Mouse (Mus musculus): ENCODE data around the gene Lsamp. TPM values are rescaled to one million over a fixed set of nuclear protein-coding genes. Genes with fewer than 3 reads are reported as not detected.

Gene Lsamp
- total and polyA plus RNA-seq, 2 experiments from 2014 or later: 122 to 157 TPM

GRCm38 (mm10) chr16:40509146-40510030, 525.2 kb downstream of the Lsamp start:
- H3K27ac ChIP-seq: peak overlapping the region; percentile 73; the same call in 1 of the 2 replicates
- TF ChIP-seq CTCF (IDR thresholded peaks at IDR 0.05; ENCODE audit: low read depth): no peak
- WGBS: 35% methylated on average over 7 of the region's 7 CpGs

GRCm38 (mm10) chr16:40536754-40537153, 552.6 kb downstream of the Lsamp start:
- H3K9ac ChIP-seq (replicated peaks; ENCODE audit: low read length): no peak overlapping the region
- no peaks in the 10 kb centered on the region for H3K9me3 ChIP-seq (ENCODE audit: low read length)
- no peak overlapping the region for H3K4me2 ChIP-seq (ENCODE audit: low read depth, low read length)
- WGBS: 19% methylated on average over 1 of the region's 1 CpGs
- H3K27me3 ChIP-seq (ENCODE audit: insufficient read depth, low read length): no peaks in the 10 kb centered on the region
- H3K27ac ChIP-seq: no peak overlapping the region
- H3K4me1 ChIP-seq (ENCODE audit: insufficient read depth, low read length): no peaks in the 10 kb centered on the region; the same call in 1 of the 2 replicates
- no peak for DNase-seq (ENCODE audit: low spot score)
- no peak for ATAC-seq
- no peaks in the 10 kb centered on the region for H3K36me3 ChIP-seq (ENCODE audit: insufficient read depth, low read length)
- no peak overlapping the region for H3K4me3 ChIP-seq (ENCODE audit: low read length)
- TF ChIP-seq CTCF (IDR thresholded peaks at IDR 0.05; ENCODE audit: low read depth): no peak

More at GRCm38 (mm10) chr16:40509146-40510030, 525.2 kb downstream of the Lsamp start:
- H3K36me3 ChIP-seq (ENCODE audit: insufficient read depth, low read length): no peaks in the 10 kb centered on the region
- H3K4me2 ChIP-seq (ENCODE audit: low read depth, low read length): no peak overlapping the region
- no peak overlapping the region for H3K4me3 ChIP-seq (ENCODE audit: low read length)
- ATAC-seq (peak; percentile 96), DNase-seq (ENCODE audit: low spot score) (peak; percentile 85)
- no peak overlapping the region for H3K9ac ChIP-seq (replicated peaks; ENCODE audit: low read length)
- no peaks in the 10 kb centered on the region for H3K9me3 ChIP-seq (ENCODE audit: low read length)
- peaks cover 6% of the 10 kb centered on the region for H3K4me1 ChIP-seq (ENCODE audit: insufficient read depth, low read length)
- no peaks in the 10 kb centered on the region for H3K27me3 ChIP-seq (ENCODE audit: insufficient read depth, low read length)

- TF ChIP-seq CTCF (IDR thresholded peaks at IDR 0.05; ENCODE audit: low read depth): no peak
- ATAC-seq (no peak), DNase-seq (ENCODE audit: low spot score) (no peak)
- no peaks in the 10 kb centered on the region for H3K4me1 ChIP-seq (ENCODE audit: insufficient read depth, low read length)
- H3K4me2 ChIP-seq (ENCODE audit: low read depth, low read length): no peak overlapping the region
- WGBS: 77% methylated on average over 4 of the region's 4 CpGs
- no peaks in the 10 kb centered on the region for H3K36me3 ChIP-seq (ENCODE audit: insufficient read depth, low read length)
- H3K27me3 ChIP-seq (ENCODE audit: insufficient read depth, low read length): no peaks in the 10 kb centered on the region
- no peaks in the 10 kb centered on the region for H3K9me3 ChIP-seq (ENCODE audit: low read length)
- no peak overlapping the region for H3K27ac ChIP-seq
- no peak overlapping the region for H3K9ac ChIP-seq (replicated peaks; ENCODE audit: low read length)
- no peak overlapping the region for H3K4me3 ChIP-seq (ENCODE audit: low read length)
Observed at GRCm38 (mm10) chr16:40549663-40550062, 565.5 kb downstream of the Lsamp start.

- no peak overlapping the region for H3K4me3 ChIP-seq (ENCODE audit: low read length)
- H3K27me3 ChIP-seq (ENCODE audit: insufficient read depth, low read length): no peaks in the 10 kb centered on the region
- 96% methylated on average over 1 of the region's 1 CpGs for WGBS
- no peaks in the 10 kb centered on the region for H3K4me1 ChIP-seq (ENCODE audit: insufficient read depth, low read length)
- no peaks in the 10 kb centered on the region for H3K9me3 ChIP-seq (ENCODE audit: low read length)
- no peak overlapping the region for H3K27ac ChIP-seq
- ATAC-seq (no peak), DNase-seq (ENCODE audit: low spot score) (no peak)
- H3K4me2 ChIP-seq (ENCODE audit: low read depth, low read length): no peak overlapping the region
- no peak overlapping the region for H3K9ac ChIP-seq (replicated peaks; ENCODE audit: low read length)
- no peaks in the 10 kb centered on the region for H3K36me3 ChIP-seq (ENCODE audit: insufficient read depth, low read length)
- TF ChIP-seq CTCF (IDR thresholded peaks at IDR 0.05; ENCODE audit: low read depth): no peak
Observed at GRCm38 (mm10) chr16:40555608-40556007, 571.4 kb downstream of the Lsamp start.

GRCm38 (mm10) chr16:40557680-40558249, 573.6 kb downstream of the Lsamp start:
- WGBS: 77% methylated on average over 5 of the region's 5 CpGs
- Histone ChIP-seq H3K9ac (replicated peaks; ENCODE audit: low read length) (no peak overlapping the region), H3K4me3 (ENCODE audit: low read length) (no peak overlapping the region), H3K4me2 (ENCODE audit: low read depth, low read length) (no peak overlapping the region), H3K27me3 (ENCODE audit: insufficient read depth, low read length) (no peaks in the 10 kb centered on the region), H3K36me3 (ENCODE audit: insufficient read depth, low read length) (no peaks in the 10 kb centered on the region), H3K4me1 (ENCODE audit: insufficient read depth, low read length) (no peaks in the 10 kb centered on the region), H3K27ac (no peak overlapping the region), H3K9me3 (ENCODE audit: low read length) (no peaks in the 10 kb centered on the region)
- DNase-seq (ENCODE audit: low spot score) (no peak), ATAC-seq (no peak)
- no peak for TF ChIP-seq CTCF (IDR thresholded peaks at IDR 0.05; ENCODE audit: low read depth)

GRCm38 (mm10) chr16:40567431-40567941, 583.3 kb downstream of the Lsamp start:
- TF ChIP-seq CTCF (IDR thresholded peaks at IDR 0.05; ENCODE audit: low read depth): no peak
- Histone ChIP-seq H3K4me1 (ENCODE audit: insufficient read depth, low read length) (no peaks in the 10 kb centered on the region), H3K9me3 (ENCODE audit: low read length) (no peaks in the 10 kb centered on the region), H3K27me3 (ENCODE audit: insufficient read depth, low read length) (no peaks in the 10 kb centered on the region), H3K27ac (no peak overlapping the region), H3K4me2 (ENCODE audit: low read depth, low read length) (0 out of 2 replicates have a peak overlapping the region, but pooled peaks have one; percentile 10), H3K36me3 (ENCODE audit: insufficient read depth, low read length) (no peaks in the 10 kb centered on the region), H3K4me3 (ENCODE audit: low read length) (no peak overlapping the region), H3K9ac (replicated peaks; ENCODE audit: low read length) (no peak overlapping the region)
- peak; percentile 82 for DNase-seq (ENCODE audit: low spot score)
- WGBS: 45% methylated on average over 9 of the region's 9 CpGs
- ATAC-seq: peak; percentile 93
